Comparison of ENCODE assay signal across 8 mouse cellular contexts in genomic region chr16:87697707-87698365, GRCm38 (mm10). TPM values are rescaled to one million over a fixed set of nuclear protein-coding genes. Genes with fewer than 3 reads are reported as not detected.
DNase-seq lines count a peak whose midpoint lies in the region; ATAC-seq and TF ChIP-seq lines count a peak whose summit lies in the region.

No protein-coding gene starts in this region.

- peak; percentile 24 for DNase-seq in embryo, embryonic 10.5 days (ENCODE audit: low spot score)
- DNase-seq in embryo, embryonic 11 days: no peak
- no peak for DNase-seq in G1E (ENCODE audit: low spot score)
- DNase-seq in liver, postnatal 0 days: no peak
- no peak for DNase-seq in urinary bladder, adult 18-20 months (ENCODE audit: low spot score in 2 of 2)
- DNase-seq in urinary bladder, postnatal 25 days (ENCODE audit: low spot score): no peak

- H3K36me3 ChIP-seq in G1E (replicated peaks): no peaks in the 10 kb centered on the region
- H3K36me3 ChIP-seq in heart, embryonic 15.5 days: no peaks in the 10 kb centered on the region
- no peaks in the 10 kb centered on the region for H3K36me3 ChIP-seq in liver, postnatal 0 days (replicated peaks; ENCODE audit: insufficient read depth, low read length)

- peak overlapping the region; percentile 87; the same call in 1 of the 2 replicates for H3K4me3 ChIP-seq in G1E (ENCODE audit: low read depth, low read length)
- peak overlapping the region; percentile 93 for H3K4me3 ChIP-seq in heart, embryonic 15.5 days
- H3K4me3 ChIP-seq in liver, postnatal 0 days (ENCODE audit: low read depth, low read length): peak overlapping the region; percentile 81

- peak overlapping the region; percentile 53; the same call in 1 of the 2 replicates for H3K9ac ChIP-seq in heart, embryonic 15.5 days
- H3K9ac ChIP-seq in liver, postnatal 0 days (replicated peaks): peak overlapping the region; percentile 12

- TF ChIP-seq EP300 in liver, postnatal 0 days (IDR thresholded peaks at IDR 0.05; ENCODE audit: low read depth): no peak

- H3K27ac ChIP-seq in heart, embryonic 15.5 days: peak overlapping the region; percentile 65
- peak overlapping the region; percentile 73 for H3K27ac ChIP-seq in liver, postnatal 0 days (ENCODE audit: low read depth)

- peak overlapping the region; percentile 71 for H3K4me2 ChIP-seq in heart, embryonic 15.5 days
- peak overlapping the region; percentile 81 for H3K4me2 ChIP-seq in liver, postnatal 0 days (ENCODE audit: low read depth, low read length)

- H3K4me1 ChIP-seq in G1E (ENCODE audit: insufficient read depth, low read depth, low read length): peaks cover 46% of the 10 kb centered on the region
- peaks cover 26% of the 10 kb centered on the region for H3K4me1 ChIP-seq in heart, embryonic 15.5 days (replicated peaks)
- H3K4me1 ChIP-seq in liver, postnatal 0 days (ENCODE audit: insufficient read depth): peaks cover 24% of the 10 kb centered on the region

- no peak for ATAC-seq in G1E (ENCODE audit: extremely low read depth, insufficient number of reproducible peaks, low FRiP score, poor library complexity, severe bottlenecking)
- no peak for ATAC-seq in heart, embryonic 15.5 days (replicated peaks; ENCODE audit: insufficient number of reproducible peaks, insufficient read depth, low FRiP score, low read depth)
- ATAC-seq in liver, postnatal 0 days: peak; percentile 16; the same call in 1 of the 2 replicates
- ATAC-seq in frontal cortex, adult (ENCODE audit: low TSS enrichment): no peak

- peaks cover 24% of the 10 kb centered on the region for H3K27me3 ChIP-seq in G1E (ENCODE audit: insufficient read depth, low read length)
- no peaks in the 10 kb centered on the region for H3K27me3 ChIP-seq in heart, embryonic 15.5 days
- no peaks in the 10 kb centered on the region for H3K27me3 ChIP-seq in liver, postnatal 0 days (ENCODE audit: insufficient read depth, low read length)

- no peak for TF ChIP-seq CTCF in G1E (IDR thresholded peaks at IDR 0.05; ENCODE audit: low read depth, low read length)
- no peak for TF ChIP-seq CTCF in liver, postnatal 0 days (IDR thresholded peaks at IDR 0.05; ENCODE audit: low read depth)

- WGBS in heart, embryonic 15.5 days: 20% methylated on average over 16 of the region's 16 CpGs
- 20% methylated on average over 16 of the region's 16 CpGs for WGBS in liver, postnatal 0 days (ENCODE audit: insufficient replicate concordance)

- no peaks in the 10 kb centered on the region for H3K9me3 ChIP-seq in G1E (replicated peaks)
- no peaks in the 10 kb centered on the region for H3K9me3 ChIP-seq in heart, embryonic 15.5 days (replicated peaks)
- H3K9me3 ChIP-seq in liver, postnatal 0 days (ENCODE audit: low read length): no peaks in the 10 kb centered on the region

RNA-seq across cellular contexts. Expression of gene Bach1, which starts 0.9 kb away (rescaled TPM):
- 15.7 and 16.2 TPM in 2 replicates for total RNA-seq in G1E (2014; fragmentation: Nextera tagmentation)
- total RNA-seq in G1E (2017): 31.5 and 32.5 TPM in 2 replicates
- polyA plus RNA-seq in G1E (2012): 3.8 and 4.9 TPM in 2 replicates
- polyA plus RNA-seq in heart, embryonic 15.5 days (2015; fragmentation: Nextera tagmentation; extraction: Ambion mirVana): 8.1 and 10.2 TPM in 2 replicates
- 5.4 and 5.9 TPM in 2 replicates for polyA plus RNA-seq in liver, postnatal 0 days (2015; fragmentation: Nextera tagmentation; extraction: Ambion mirVana)
